Mouse (Mus musculus) erythroblast, adult 5-6 weeks (primary cell): ENCODE measurements around the gene Mcoln2. TPM values are rescaled to one million over a fixed set of nuclear protein-coding genes. Genes with fewer than 3 reads are reported as not detected.

Experiments used
- ATAC-seq: replicated peaks from 2 replicates; pipeline ENCODE4 v1.8.0; 2016; ENCODE audit warnings: moderate number of reproducible peaks, mild to moderate bottlenecking, moderate TSS enrichment, inconsistent platforms; ENCODE audit not compliant: poor library complexity, low FRiP score, severe bottlenecking
- total RNA-seq, 2 experiments: library from RNA; stranded (forward) in 1 of 2; stranded (reverse) in 1 of 2; fragments of 150-400 nt in 1 of 2; fragments of 200-764, 138-1000 nt in 1 of 2; gene quantifications; 2 replicates each; pipeline versions ENCODE4 v1.2.3 to v1.2.4; 2015 to 2017; ENCODE audit warnings: low replicate concordance in 2 of 2

Mcoln2 gene
- total RNA-seq, 2 experiments from 2014 or later = not detected

DNA sequence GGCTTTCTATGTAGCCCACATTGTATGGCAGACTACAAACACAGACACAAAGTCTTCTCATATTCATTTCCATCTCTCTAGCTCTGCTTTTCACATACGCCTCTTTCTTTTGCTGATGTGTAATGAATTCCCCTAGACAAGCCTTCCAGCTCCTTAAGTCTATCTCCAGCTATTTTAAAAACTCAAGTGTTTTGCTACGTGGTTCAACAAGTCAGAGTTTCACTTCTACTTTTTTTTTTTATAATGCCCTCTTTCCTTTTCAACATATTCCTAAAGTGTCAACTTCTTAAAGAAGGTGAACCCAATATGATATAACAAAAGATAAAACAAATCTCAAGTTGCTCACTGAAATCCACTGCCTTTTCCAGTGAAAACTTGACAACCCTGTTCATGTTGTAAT is 62.3 kb downstream of the Mcoln2 start:
- no peak for ATAC-seq

DNA sequence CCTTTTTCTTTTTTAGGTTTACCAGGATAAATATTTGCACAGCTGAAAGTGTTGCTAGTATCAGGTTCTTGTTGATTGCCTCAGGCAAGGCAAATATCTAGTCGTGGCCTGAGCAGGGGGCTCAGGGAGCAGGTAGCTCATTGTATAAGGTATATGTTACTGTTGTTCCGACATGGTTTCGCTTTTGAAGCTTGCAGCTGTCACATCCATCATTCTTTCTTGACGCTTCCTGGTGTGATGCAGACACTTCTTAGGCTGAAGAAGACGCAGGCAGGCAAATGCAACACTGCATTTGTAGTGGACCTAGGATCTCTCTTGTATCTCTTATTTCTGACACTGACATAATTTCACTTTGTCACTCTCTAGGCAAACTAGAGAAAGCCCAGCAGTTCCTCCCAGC is 63.7 kb downstream of the Mcoln2 start:
- no peak for ATAC-seq

DNA sequence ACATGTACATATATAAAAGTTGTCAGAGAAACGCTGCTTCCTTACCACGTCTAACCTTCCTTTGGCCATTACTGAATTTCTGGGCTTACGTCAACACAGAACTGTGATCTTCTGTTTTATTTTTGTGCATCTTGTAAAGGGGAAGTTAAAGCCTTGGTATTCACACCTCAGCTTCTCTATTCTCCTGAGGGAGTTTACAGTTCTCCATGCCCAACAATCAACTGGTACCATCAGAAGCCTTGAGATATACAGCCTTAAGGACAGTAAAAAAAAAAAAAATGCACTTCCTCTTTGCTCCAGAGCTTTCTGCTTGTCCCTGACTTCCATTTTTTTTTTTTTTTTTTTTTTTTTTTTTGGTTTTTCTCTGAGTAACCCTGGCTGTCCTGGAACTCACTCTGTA is 66.9 kb downstream of the Mcoln2 start:
- no peak for ATAC-seq

DNA sequence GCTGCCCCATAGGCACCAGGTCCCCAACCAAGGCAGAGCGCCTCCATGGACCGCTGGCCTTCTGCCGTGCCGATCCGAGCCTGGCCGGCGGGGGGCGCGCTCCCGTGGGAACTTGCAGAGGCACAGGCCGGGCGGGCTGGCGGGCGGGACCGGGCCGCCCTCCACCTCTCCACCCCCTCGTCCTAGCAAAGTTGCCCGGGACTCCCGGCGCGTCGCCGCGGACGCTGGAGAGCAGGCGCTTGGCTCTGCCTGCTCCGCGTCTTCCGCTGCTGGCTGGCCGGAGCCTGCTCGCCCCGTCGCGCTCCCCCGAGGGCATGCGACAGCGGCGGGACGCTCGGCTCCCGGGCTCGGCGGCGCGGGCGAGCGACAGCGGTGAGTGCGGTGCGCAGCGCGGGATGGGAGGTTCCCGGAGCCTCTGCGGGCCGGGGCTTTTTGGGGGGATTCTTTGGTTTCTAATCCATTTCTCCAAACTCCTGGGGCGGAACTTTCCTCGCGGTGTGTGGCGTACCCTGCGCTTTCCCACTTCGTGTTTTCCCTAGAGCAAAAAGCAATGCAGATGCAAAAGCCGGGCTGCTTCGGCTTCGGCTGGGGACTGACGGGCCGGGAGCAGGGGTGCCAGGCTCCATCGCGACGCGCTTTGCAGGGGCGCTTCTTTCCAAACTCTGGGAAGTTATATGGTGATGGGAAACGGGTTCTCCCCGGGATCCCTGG is 71.3 kb downstream of the Mcoln2 start, which contains the start of gene Lpar3:
Gene Lpar3 (plus strand): TSS at position 188 of the 711 bp plus-strand sequence.
- ATAC-seq = no peak

DNA sequence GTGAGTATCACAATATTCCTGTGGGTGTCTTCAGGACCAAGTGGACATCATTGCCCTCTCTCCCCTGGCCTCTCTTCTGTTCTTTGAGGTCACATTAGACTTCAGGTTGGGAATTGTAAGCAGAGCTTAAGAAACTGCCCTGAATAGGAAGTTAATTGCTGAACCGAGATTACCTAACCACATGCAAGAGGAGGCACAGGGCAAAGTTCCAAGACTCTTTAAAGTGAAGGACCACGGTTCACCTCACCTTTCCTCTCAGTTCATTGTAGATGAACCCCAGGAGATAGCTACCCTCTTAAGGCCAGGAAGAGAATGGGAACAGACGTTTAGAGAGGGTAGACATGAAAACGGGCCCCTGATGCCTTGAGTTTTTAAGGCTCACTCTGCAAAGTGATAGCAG is 74.6 kb downstream of the Mcoln2 start:
- ATAC-seq = no peak

DNA sequence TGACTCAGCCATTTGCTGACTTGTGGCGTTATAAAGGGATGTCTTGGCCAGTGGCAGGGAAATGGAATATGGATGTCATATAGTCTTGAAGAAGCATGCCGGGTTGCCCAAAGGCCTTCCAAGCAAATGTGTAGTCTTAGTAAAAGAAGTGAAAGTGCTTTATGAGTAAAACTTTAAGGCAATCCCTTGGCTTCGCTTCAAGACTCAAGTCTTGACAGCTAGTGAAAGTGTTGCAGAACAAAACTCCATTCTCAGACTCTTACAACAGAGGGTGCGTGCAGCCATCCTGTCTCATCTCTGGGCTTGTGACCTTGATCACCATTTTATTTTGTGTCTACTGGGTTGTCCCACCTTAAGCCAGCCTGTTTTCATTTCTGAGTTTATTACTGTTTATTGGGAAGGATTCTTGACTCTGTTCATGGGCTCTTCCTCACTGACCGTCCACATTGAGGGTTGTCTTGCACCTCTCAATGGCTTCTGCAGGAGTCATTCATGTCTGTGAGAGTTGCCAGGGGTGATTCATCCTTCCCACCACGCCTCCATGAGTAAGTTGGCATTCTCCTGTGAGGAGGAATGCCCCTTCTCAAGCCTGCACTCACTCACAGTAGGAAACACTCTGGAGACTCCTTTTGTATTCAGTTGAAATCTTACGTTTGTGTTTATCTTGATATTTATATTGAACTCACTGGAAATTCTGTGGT is 75.6 kb downstream of the Mcoln2 start:
- no peak for ATAC-seq

DNA sequence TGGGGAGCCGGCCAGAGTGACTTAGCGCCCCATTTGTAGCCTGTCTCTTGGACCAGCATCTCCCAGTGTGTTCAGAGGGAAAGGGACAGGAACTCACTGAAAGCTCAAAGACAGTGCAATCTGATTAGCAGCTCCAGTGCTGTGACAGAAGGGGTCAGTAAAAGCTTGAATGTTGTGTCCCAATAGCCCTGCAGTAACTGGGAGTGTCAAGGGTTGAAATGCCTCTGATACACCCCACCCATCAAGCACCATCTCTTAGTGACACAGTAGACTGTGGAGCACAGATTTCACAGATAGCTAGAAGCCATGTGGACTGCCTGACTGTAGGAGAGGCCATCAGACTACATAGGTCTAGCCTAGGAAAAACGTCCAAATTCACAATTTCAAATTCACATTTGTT is 77.8 kb downstream of the Mcoln2 start:
- ATAC-seq = no peak

DNA sequence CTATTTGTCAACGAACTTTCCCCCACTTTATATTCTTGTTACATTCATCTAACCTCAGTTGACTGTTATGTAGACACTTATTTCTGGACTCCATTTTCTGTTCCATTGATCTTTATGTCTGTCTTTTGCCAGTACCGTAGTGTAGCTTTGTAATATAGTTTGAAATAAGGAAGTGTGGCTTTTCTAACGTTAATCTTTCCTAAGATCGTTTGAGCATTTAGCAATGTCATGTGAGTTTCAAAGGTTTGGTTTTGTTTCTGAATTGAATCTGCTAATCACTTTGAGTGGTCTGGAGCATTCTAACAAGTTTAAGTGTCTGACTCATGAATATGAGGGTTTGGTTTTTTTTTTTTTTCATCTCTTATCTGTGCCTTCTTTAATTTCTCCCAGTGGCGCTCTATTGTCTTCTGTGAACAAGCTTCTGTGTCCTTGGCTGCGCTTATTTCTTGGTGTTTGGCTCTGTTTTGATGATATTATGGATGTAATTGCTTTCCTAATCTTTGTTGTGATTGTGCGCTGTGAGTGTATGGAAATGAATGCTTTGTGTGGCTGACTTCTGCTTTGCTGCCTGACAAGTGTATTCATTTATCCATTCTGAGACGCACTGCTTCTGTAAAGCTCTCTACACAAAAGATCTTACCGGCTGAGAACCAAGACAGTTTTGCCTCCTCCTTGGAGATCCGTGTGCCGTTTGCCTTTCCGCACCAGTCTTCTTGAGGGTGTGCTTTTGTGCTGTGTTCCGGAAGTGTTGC is 79.1 kb downstream of the Mcoln2 start:
- ATAC-seq = no peak

DNA sequence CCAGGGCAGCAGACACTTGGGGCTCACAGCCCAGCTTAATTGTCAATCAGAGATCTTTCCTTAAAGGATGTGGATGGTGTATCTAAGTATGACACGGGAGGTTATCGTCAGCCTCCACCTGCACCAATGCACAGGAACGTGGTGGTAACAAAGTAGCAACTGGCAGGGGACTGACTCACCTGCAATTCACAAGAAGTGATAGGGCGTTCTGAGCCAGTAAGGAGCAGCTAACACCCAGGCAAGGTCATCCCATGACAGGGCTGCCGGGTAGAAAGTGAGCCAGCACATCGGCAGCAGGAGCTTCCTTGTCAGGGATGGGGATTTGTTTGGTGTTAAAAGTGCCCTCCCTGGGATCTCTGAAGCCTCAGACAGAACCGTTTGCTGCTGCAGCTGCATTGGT is 83.1 kb downstream of the Mcoln2 start:
- ATAC-seq = no peak

DNA sequence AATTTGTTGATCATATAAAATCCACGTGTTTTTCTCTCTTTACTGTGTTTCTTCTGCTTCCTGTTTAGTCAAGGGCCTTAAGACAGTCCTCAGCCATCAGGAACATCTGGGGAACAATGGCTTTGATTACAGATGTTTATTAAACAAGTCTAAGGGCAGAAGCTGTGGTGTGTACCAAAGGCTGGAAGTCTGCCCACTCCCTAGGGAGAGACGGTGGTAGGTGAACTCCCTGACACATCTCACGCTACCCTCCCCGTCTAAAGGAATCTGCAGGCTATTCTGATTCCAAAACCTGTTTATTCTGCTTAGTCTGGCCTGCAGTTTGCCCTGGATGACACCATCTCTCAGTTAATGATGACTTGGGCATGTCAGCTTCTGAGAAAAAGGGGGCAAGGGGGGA is 84.1 kb downstream of the Mcoln2 start:
- ATAC-seq = no peak

DNA sequence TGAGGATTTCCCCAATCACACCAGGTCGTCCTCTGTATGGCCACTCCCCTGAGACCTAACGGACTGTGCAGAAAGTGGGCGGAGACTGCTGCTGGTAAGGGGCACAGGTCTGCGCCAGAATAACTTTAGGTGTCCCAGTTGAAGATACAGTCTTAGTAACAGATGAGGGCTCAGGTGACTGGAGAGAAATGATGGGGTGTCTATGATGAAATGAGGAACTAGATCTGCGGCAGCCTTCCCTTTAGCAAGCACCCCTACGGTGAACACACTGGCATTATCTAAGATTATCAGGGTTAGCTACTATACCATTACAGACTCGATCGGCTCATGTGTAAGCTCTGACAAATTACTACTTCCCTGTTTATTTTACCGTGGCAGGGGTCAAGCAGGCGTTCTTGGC is 84.9 kb downstream of the Mcoln2 start:
- no peak for ATAC-seq

DNA sequence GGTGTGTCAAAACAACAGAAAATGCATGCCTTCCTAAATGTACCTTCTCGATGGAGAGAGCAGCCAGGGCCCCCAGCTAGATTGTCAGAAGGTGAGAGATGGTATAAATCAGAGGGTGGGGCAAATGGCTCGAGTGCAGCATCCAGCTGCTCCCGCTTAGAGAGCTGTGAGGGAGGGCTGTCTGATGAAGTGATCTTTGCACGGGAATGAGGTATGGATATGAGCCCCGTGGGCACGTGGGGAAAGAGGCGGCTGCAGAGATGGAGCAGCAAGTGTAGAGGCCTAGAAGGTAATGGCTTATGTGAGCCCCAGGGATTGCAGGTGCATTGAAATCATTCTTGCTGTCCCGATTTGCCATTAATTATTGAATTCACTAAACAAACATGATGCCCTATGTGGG is 86.6 kb downstream of the Mcoln2 start:
- ATAC-seq = no peak

DNA sequence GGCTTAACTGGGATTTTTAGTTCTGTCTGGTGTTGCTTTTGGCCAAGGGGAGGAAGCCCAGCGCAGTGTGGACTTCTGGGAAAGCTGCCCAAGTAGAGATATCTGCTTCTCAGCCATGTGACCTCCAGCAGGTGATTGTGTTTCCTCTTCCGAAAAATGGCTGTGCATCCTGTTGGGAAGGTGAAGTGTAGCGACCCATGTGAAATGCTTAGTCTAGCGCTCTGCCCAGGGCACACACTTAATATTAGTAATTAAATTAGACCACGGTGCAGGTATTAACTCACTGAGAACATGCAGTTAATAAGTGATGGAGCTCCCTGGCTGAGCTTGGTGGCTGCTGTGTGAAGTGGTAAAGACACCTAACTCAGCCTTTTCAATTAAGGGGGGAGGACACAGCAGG is 88.0 kb downstream of the Mcoln2 start:
- no peak for ATAC-seq

DNA sequence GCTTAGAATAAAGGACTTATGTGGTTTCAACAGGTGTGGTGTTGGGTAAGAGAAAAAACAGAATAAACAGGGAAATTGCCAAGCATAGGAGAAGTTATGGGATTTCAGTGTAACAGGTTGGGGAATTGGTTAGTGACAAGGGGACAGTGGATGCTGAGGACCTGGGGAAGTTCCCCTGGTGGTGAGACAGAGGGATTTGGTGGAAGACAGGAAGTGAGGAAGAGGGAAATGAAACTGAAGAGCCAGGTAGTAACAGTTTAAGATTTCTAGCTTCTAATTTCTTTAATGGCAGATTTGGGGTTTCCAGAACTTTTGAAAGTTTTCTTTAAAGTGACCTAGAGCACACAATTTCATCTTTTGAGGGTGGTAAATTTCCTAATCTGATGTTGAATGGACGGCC is 95.0 kb downstream of the Mcoln2 start:
- no peak for ATAC-seq

Other genes starting within 250 kb of the Mcoln2 start
- gene Bcl10, start 227.0 kb upstream of the Mcoln2 start, total RNA-seq (2015; ENCODE audit: low replicate concordance) = 7.7 and 13.4 TPM in 2 replicates
- gene Bcl10, start 227.0 kb upstream of the Mcoln2 start, total RNA-seq (2017; ENCODE audit: low replicate concordance) = 18.0 and 19.2 TPM in 2 replicates
- gene 2410004B18Rik, start 211.8 kb upstream of the Mcoln2 start, total RNA-seq (2015; ENCODE audit: low replicate concordance) = 20.1 and 46.9 TPM in 2 replicates
- gene 2410004B18Rik, start 211.8 kb upstream of the Mcoln2 start, total RNA-seq (2017; ENCODE audit: low replicate concordance) = 11.8 and 14.6 TPM in 2 replicates
- gene Syde2, start 162.0 kb upstream of the Mcoln2 start, total RNA-seq (2015; ENCODE audit: low replicate concordance) = 0.63 and 1.3 TPM in 2 replicates
- gene Syde2, start 162.0 kb upstream of the Mcoln2 start, total RNA-seq (2017; ENCODE audit: low replicate concordance) = 0.60 and 1.3 TPM in 2 replicates
- gene Wdr63, start 41.7 kb upstream of the Mcoln2 start, total RNA-seq (2015; ENCODE audit: low replicate concordance) = not detected in 2 replicates
- gene Wdr63, start 41.7 kb upstream of the Mcoln2 start, total RNA-seq (2017; ENCODE audit: low replicate concordance) = not detected in 2 replicates
- gene Mcoln3, start 32.4 kb upstream of the Mcoln2 start, total RNA-seq (2015; ENCODE audit: low replicate concordance) = not detected in 2 replicates
- 0.28 TPM in 1 of 2 replicates, not detected in the other for gene Mcoln3, start 32.4 kb upstream of the Mcoln2 start, total RNA-seq (2017; ENCODE audit: low replicate concordance)
- not detected in 2 replicates for gene Lpar3, start 71.1 kb downstream of the Mcoln2 start, total RNA-seq (2015; ENCODE audit: low replicate concordance)
- not detected in 2 replicates for gene Lpar3, start 71.1 kb downstream of the Mcoln2 start, total RNA-seq (2017; ENCODE audit: low replicate concordance)